Mouse (Mus musculus) urinary bladder, postnatal 14 days (tissue): ENCODE measurements at regions not wholly inside any gene's neighbourhood (a gene's known extent, or its start where the extent isn't known, plus 50 kb on each side); places are given as distances from the start of the nearest gene placed in this dataset.

ENCODE experiments used
- DNase-seq: peaks from one replicate; pipeline ENCODE4 v3.0.0; 2021; ENCODE audit warnings: low spot score

GRCm38 (mm10) chr15:97125836-97126822, 70.4 kb upstream of the Slc38a4 start:
- no peak for DNase-seq

GRCm38 (mm10) chr15:97122263-97122662, 66.5 kb upstream of the Slc38a4 start:
- no peak for DNase-seq

- DNase-seq: no peak
Measured at GRCm38 (mm10) chr15:97112452-97113200, 56.9 kb upstream of the Slc38a4 start.

- DNase-seq: no peak
Measured at GRCm38 (mm10) chr15:97111320-97112192, 55.8 kb upstream of the Slc38a4 start.

- DNase-seq: no peak
Measured at GRCm38 (mm10) chr15:97107779-97108178, 52.0 kb upstream of the Slc38a4 start.

- DNase-seq: no peak
Measured at GRCm38 (mm10) chr15:97106556-97106955, 50.8 kb upstream of the Slc38a4 start.
